Mouse (Mus musculus) spleen, adult 2 months (tissue): ENCODE data around the gene Ndufb4. TPM values are rescaled to one million over a fixed set of nuclear protein-coding genes. Genes with fewer than 3 reads are reported as not detected.

Experiments
- DNase-seq, 2 experiments: peaks; one replicate each; pipeline versions ENCODE4 v3.0.0 to v3.0.0-alpha.2; 2012 to 2021; ENCODE audit warnings: low spot score in 2 of 2, low read depth in 1 of 2
- H3K27ac ChIP-seq: fragments of 200-500 bp; 2 replicates; pipeline ENCODE4 v1.5.1; 2012; ENCODE audit warnings: low read length, inconsistent platforms; ENCODE audit not compliant: insufficient read depth
- H3K27me3 ChIP-seq: fragments of 200-500 bp; 2 replicates; pipeline ENCODE4 v1.6.1; 2012; ENCODE audit warnings: mild to moderate bottlenecking, moderate library complexity, low read length, inconsistent platforms; ENCODE audit not compliant: control insufficient read depth, insufficient read depth
- H3K36me3 ChIP-seq: fragments of 200-500 bp; 2 replicates; pipeline ENCODE4 v1.6.1; 2012; ENCODE audit warnings: mild to moderate bottlenecking, low read length, inconsistent platforms; ENCODE audit not compliant: control insufficient read depth, insufficient read depth
- H3K4me1 ChIP-seq: fragments of 200-500 bp; 2 replicates; pipeline ENCODE4 v1.6.1; 2011; ENCODE audit warnings: inconsistent platforms; ENCODE audit not compliant: control insufficient read depth, insufficient read depth, insufficient read length
- H3K4me3 ChIP-seq: fragments of 200-500 bp; 2 replicates; pipeline ENCODE4 v1.5.1; 2011; ENCODE audit warnings: mild to moderate bottlenecking, inconsistent platforms; ENCODE audit not compliant: insufficient read depth, insufficient read length; ENCODE audit errors: extremely low read depth
- CTCF ChIP-seq: fragments of 200-500 bp; IDR thresholded peaks from 2 replicates; pipeline ENCODE4 v1.5.1; 2011; ENCODE audit warnings: mild to moderate bottlenecking, inconsistent platforms; ENCODE audit not compliant: insufficient read depth, insufficient read length, insufficient replicate concordance; ENCODE audit errors: extremely low read depth
- POLR2A ChIP-seq: fragments of 200-500 bp; IDR thresholded peaks from 2 replicates; pipeline ENCODE4 v1.6.1; 2011; ENCODE audit warnings: low read depth, low read length, inconsistent platforms
- WGBS: fragments of 180-500 bp; shearing (Covaris S2); methylation state at CpG from one replicate; pipeline ENCODE4 v1.1.7; 2018; 5-methylcytosine and 5-hydroxymethylcytosine counted together
- polyA plus RNA-seq: library from polyadenylated mRNA; depleted of rRNA; stranded (reverse); fragments of >200 nt; gene quantifications from 2 replicates; pipeline ENCODE4 v1.2.3, GENCODE M21; 2012

Ndufb4 gene
- polyA plus RNA-seq, 1 experiment = 16.0 TPM

DNA sequence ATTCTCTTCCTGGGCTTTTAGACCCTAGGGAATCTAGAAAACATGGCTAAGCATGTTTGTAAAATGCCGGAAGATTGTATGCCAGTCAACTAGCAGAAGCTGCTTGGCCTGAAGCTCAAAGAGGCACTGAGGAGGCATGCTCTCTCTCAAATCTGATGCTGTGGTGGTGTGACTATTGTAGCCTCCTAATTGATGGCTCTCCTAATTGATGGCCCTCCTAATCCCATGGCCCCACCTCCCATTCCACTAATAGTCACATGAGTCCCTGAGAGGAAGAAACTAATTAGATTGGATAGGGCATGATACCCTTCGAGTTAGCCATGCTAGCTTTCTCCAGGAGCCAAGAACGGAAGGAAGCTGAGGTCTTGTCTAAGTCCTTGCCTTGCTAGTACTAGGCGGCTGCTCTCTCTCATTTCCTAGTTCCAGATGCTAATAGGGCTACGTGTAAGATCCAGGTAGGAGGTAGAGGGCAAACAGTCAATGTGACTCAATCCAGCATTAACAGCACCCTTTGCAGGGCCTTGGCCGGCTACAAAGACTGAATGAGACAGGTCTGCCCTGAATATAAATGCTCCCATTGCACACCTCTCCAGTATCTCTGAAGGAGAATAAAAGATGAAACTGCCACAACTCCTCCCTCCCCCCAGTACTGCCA, 31.8 kb upstream of the Ndufb4 start:
- WGBS = 93% methylated on average over 6 of the region's 6 CpGs
- TF ChIP-seq POLR2A (no peak), CTCF (no peak)
- Histone ChIP-seq H3K27me3 (no peaks in the 10 kb centered on the region), H3K4me1 (peaks cover 5% of the 10 kb centered on the region; the same call in 1 of the 2 replicates), H3K36me3 (no peaks in the 10 kb centered on the region), H3K27ac (no peak overlapping the region), H3K4me3 (no peak overlapping the region)
- DNase-seq = no peak

DNA sequence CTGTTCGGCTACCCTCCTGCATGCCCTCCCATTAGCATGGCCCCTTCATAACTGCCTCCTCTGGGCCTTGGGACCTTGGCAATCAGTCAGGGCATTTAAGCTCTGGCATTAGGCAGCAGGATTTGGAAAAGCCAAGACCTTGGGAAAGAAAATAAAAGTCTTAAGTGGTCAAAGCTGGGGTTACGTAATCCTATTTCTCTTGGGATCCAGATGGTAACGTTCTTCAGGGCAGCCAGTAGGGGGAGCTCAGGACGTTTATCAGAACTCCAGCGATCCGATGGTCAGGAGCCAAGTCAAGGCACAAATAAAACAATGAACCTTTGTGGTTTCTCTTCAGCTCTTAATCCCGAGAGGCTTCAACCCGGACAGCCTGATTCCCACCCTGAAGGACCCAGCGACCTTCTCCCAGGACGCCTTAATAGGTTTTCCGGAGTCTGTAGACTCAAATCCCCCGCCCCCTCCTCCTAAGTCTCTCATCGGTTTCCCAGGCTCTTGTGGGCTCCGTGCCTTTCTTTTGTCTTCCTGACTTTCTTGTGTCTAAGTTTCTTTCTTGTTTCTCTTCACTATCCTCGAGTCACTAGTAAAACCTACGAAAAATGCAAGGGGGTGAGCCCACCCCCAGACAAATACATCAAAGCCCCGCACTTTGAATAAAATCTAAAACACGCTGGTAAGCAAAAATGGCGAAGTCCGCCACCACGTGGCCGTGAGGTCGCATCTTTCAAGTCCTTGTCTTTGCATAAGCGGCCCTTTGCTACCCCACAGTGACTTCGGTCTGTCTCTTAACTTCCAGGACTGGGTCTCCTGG, 30.6 kb upstream of the Ndufb4 start:
- 3% methylated on average over 25 of the region's 25 CpGs for WGBS
- no peaks in the 10 kb centered on the region for H3K36me3 ChIP-seq
- TF ChIP-seq CTCF (peak; percentile 69; the same call in 1 of the 2 replicates), POLR2A (no peak)
- no peak overlapping the region; the same call in 1 of the 2 replicates for H3K27ac ChIP-seq
- peak overlapping the region; percentile 64 for H3K4me3 ChIP-seq
- peak; percentile 49 to 73 for DNase-seq
- H3K4me1 ChIP-seq = peaks cover 5% of the 10 kb centered on the region; the same call in 1 of the 2 replicates
- no peaks in the 10 kb centered on the region for H3K27me3 ChIP-seq

DNA sequence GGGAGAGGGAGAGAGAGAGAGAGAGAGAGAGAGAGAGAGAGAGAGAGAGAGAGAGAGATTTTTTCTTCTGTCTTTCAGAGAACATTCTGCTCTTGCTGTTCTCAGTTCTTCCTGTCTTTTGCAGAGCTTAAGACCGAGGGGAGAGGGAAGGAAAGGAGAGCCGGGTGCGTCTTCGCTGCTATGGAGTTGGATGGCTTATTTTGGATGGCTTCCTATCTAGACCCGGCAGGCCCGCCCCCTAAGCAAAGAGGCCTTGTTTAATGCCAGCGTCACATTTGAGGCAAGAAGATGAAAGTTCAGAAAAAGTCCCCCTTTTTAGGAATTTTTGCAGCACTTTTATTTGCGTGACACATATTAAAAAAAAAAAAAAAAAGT, 30.0 kb upstream of the Ndufb4 start:
- 22% methylated on average over 8 of the region's 8 CpGs for WGBS
- DNase-seq = no peak

DNA sequence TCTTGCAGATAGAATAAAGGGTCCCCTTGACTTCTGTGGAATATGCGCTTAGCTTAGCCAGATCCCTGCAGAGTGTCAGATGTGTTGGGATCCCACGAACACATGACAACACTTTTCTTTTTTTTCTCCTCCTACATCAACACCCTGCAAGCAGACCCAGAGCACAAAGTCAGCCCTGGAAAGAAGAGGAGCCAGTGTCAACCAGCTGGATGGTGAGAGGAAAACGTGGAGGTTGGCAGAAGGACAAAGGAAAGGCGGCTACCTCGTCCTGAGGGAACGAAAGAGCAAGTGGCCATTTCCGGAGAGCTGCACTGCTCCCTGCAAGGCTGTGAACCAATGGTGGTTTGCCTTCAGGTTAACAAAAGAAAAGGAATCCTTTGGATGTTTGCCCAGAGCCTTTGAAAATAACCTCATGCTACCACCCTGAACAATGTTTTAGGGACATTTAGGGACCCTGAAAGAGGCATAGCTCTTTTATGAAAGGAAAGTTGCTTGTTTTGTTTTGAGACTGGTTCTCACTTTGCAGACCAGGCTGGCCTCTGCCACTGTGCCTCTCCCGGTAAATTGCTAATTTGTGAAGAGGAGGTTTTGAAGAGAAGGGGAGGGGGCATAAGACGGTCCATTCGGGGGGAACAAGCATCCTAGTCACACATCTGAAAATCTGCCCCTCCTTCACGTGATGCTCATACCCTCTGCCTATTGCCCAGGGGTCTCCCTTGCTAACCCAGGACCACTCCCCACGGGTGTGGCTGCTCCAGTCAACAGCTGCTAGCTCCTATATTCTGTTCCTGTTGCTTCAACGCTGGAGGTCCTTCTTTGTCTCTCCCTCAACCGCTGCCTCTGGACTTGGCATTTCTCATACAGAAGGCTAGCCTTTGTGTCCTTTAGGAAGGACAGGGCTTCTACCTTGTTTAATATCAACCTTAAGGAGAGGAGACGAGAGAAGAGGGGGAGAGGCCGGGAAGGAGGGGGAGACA, 29.2 kb upstream of the Ndufb4 start:
- TF ChIP-seq CTCF = no peak
- no peak for TF ChIP-seq POLR2A
- H3K36me3 ChIP-seq = no peaks in the 10 kb centered on the region
- 64% methylated on average over 16 of the region's 16 CpGs for WGBS
- no peaks in the 10 kb centered on the region for H3K4me1 ChIP-seq
- no peaks in the 10 kb centered on the region for H3K27me3 ChIP-seq
- H3K4me3 ChIP-seq = no peak overlapping the region
- no peak overlapping the region for H3K27ac ChIP-seq
- no peak for DNase-seq

More for the DNA sequence above, 30.0 kb upstream of the Ndufb4 start:
- Histone ChIP-seq H3K4me3 (no peak overlapping the region), H3K27ac (no peak overlapping the region), H3K4me1 (peaks cover under 1% of the 10 kb centered on the region; the same call in 1 of the 2 replicates), H3K36me3 (no peaks in the 10 kb centered on the region), H3K27me3 (no peaks in the 10 kb centered on the region)
- TF ChIP-seq CTCF (no peak), POLR2A (no peak)

DNA sequence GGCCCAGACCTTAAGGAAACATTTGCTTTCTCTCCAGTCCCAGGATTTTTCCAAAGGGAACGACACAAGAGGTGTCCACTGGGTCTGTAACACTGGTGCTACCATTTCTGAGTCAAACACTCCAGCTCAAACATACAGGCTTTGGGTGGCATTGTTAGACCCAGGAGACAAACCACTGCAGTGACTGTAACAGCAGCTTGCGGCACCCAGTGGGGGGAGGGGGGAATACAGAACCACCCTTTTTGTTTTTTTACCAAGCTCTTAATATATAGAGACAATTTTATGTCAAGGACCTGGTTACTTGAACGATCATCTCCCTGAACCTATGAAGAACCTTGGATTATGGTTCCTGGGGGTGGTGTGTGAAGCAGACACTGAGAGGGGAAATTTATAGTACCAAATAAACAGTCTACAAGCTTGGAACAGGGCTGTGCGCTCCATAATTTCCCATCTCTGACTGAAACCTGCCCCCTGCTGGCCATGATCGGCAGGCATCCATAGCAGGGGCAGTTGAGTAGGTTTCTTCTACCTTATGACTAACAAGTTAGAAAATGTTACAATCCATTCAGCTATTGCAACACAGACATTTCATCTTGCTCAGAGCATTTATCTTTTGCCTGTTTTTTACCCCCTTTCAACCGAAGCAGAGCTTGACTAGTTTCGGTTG, 28.2 kb upstream of the Ndufb4 start:
- TF ChIP-seq POLR2A (no peak), CTCF (peak; percentile 54; the same call in 1 of the 2 replicates)
- H3K27me3 ChIP-seq = no peaks in the 10 kb centered on the region
- no peaks in the 10 kb centered on the region for H3K4me1 ChIP-seq
- 45% methylated on average over 7 of the region's 7 CpGs for WGBS
- no peak overlapping the region for H3K27ac ChIP-seq
- H3K36me3 ChIP-seq = no peaks in the 10 kb centered on the region
- peak in 1 of 2 experiments; percentile 54 for DNase-seq
- no peak overlapping the region for H3K4me3 ChIP-seq

DNA sequence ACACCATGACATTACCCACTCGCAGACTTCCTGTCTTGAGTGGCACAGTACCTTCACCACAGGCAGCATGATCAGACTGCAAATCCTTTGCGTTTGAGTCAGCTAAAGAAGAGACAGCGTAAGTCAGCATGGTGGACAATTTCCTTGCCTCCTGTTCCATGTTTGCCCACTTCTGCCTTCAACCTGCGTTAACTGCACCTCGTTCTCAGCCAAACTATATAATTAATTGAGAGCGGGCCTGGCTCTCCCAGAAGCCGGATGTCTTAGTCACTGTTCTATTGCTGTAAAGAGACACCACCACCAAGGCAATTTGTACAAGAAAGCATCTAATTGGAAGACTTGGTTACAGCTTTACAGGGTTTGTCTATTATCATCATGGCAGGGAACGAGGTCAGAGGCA, 26.6 kb upstream of the Ndufb4 start:
- DNase-seq = no peak
- no peaks in the 10 kb centered on the region for H3K27me3 ChIP-seq
- no peaks in the 10 kb centered on the region for H3K36me3 ChIP-seq
- 82% methylated on average over 8 of the region's 8 CpGs for WGBS
- no peak overlapping the region for H3K27ac ChIP-seq
- no peak for TF ChIP-seq CTCF
- TF ChIP-seq POLR2A = no peak
- H3K4me1 ChIP-seq = no peaks in the 10 kb centered on the region
- no peak overlapping the region for H3K4me3 ChIP-seq
